Mouse (Mus musculus) spleen, adult 2 months (tissue): ENCODE measurements around the gene Nfia. TPM values are rescaled to one million over a fixed set of nuclear protein-coding genes. Genes with fewer than 3 reads are reported as not detected.

Source experiments
- DNase-seq, 2 experiments: peaks; one replicate each; pipeline versions ENCODE4 v3.0.0 to v3.0.0-alpha.2; 2012 to 2021; ENCODE audit warnings: low spot score in 2 of 2, low read depth in 1 of 2
- H3K27ac ChIP-seq: fragments of 200-500 bp; 2 replicates; pipeline ENCODE4 v1.5.1; 2012; ENCODE audit warnings: low read length, inconsistent platforms; ENCODE audit not compliant: insufficient read depth
- H3K27me3 ChIP-seq: fragments of 200-500 bp; 2 replicates; pipeline ENCODE4 v1.6.1; 2012; ENCODE audit warnings: mild to moderate bottlenecking, moderate library complexity, low read length, inconsistent platforms; ENCODE audit not compliant: control insufficient read depth, insufficient read depth
- H3K36me3 ChIP-seq: fragments of 200-500 bp; 2 replicates; pipeline ENCODE4 v1.6.1; 2012; ENCODE audit warnings: mild to moderate bottlenecking, low read length, inconsistent platforms; ENCODE audit not compliant: control insufficient read depth, insufficient read depth
- H3K4me1 ChIP-seq: fragments of 200-500 bp; 2 replicates; pipeline ENCODE4 v1.6.1; 2011; ENCODE audit warnings: inconsistent platforms; ENCODE audit not compliant: control insufficient read depth, insufficient read depth, insufficient read length
- H3K4me3 ChIP-seq: fragments of 200-500 bp; 2 replicates; pipeline ENCODE4 v1.5.1; 2011; ENCODE audit warnings: mild to moderate bottlenecking, inconsistent platforms; ENCODE audit not compliant: insufficient read depth, insufficient read length; ENCODE audit errors: extremely low read depth
- CTCF ChIP-seq: fragments of 200-500 bp; IDR thresholded peaks from 2 replicates; pipeline ENCODE4 v1.5.1; 2011; ENCODE audit warnings: mild to moderate bottlenecking, inconsistent platforms; ENCODE audit not compliant: insufficient read depth, insufficient read length, insufficient replicate concordance; ENCODE audit errors: extremely low read depth
- POLR2A ChIP-seq: fragments of 200-500 bp; IDR thresholded peaks from 2 replicates; pipeline ENCODE4 v1.6.1; 2011; ENCODE audit warnings: low read depth, low read length, inconsistent platforms
- WGBS: fragments of 180-500 bp; shearing (Covaris S2); methylation state at CpG from one replicate; pipeline ENCODE4 v1.1.7; 2018; 5-methylcytosine and 5-hydroxymethylcytosine counted together
- polyA plus RNA-seq: library from polyadenylated mRNA; depleted of rRNA; stranded (reverse); fragments of >200 nt; gene quantifications from 2 replicates; pipeline ENCODE4 v1.2.3, GENCODE M21; 2012

Nfia gene
- polyA plus RNA-seq, 1 experiment, result 10.3 TPM

- DNase-seq, result no peak
- TF ChIP-seq CTCF, result no peak
- TF ChIP-seq POLR2A, result no peak
- no peaks in the 10 kb centered on the region for H3K4me1 ChIP-seq
- no peak overlapping the region for H3K27ac ChIP-seq
- 85% methylated on average over 8 of the region's 8 CpGs for WGBS
- no peaks in the 10 kb centered on the region for H3K27me3 ChIP-seq
- no peak overlapping the region for H3K4me3 ChIP-seq
- H3K36me3 ChIP-seq, result no peaks in the 10 kb centered on the region
Measured at GRCm38 (mm10) chr4:97786571-97786970, 14.0 kb downstream of the Nfia start.

DNA sequence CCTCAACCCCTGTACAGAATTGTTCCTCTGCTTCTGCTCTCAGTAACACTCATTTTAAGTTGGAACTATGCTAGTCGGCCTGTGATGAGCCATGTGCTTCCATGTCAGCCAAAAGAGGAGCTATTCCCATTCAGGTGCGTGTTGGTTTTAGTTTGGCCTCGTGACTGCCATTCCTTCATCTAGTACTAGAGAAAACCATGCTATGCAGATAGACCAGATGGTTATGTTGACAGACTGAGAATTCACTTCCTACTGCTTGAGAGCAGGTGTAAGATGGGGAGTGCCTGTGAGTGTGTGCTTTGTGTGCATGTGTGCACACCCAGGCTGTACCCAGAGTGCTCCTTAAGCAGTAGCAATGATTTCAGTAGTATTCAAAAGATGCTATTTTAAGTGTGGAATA lies 15.0 kb downstream of the Nfia start:
- TF ChIP-seq POLR2A (no peak), CTCF (no peak)
- DNase-seq, result no peak
- H3K4me3 ChIP-seq, result no peak overlapping the region
- no peaks in the 10 kb centered on the region for H3K27me3 ChIP-seq
- H3K27ac ChIP-seq, result no peak overlapping the region
- no peaks in the 10 kb centered on the region for H3K36me3 ChIP-seq
- WGBS, result 95% methylated on average over 3 of the region's 3 CpGs
- H3K4me1 ChIP-seq, result no peaks in the 10 kb centered on the region

- Histone ChIP-seq H3K27ac (no peak overlapping the region), H3K4me3 (no peak overlapping the region), H3K4me1 (no peaks in the 10 kb centered on the region), H3K36me3 (no peaks in the 10 kb centered on the region), H3K27me3 (no peaks in the 10 kb centered on the region)
- 78% methylated on average over 4 of the region's 4 CpGs for WGBS
- TF ChIP-seq CTCF (no peak), POLR2A (no peak)
- no peak for DNase-seq
Measured at GRCm38 (mm10) chr4:97788537-97788936, 16.0 kb downstream of the Nfia start.

- Histone ChIP-seq H3K36me3 (no peaks in the 10 kb centered on the region), H3K27me3 (no peaks in the 10 kb centered on the region), H3K27ac (no peak overlapping the region), H3K4me3 (no peak overlapping the region), H3K4me1 (no peaks in the 10 kb centered on the region)
- WGBS, result 94% methylated on average over 10 of the region's 10 CpGs
- TF ChIP-seq POLR2A, result no peak
- no peak for TF ChIP-seq CTCF
- no peak for DNase-seq
Measured at GRCm38 (mm10) chr4:97793931-97794330, 21.4 kb downstream of the Nfia start.

GRCm38 (mm10) chr4:97794865-97795264 lies 22.3 kb downstream of the Nfia start:
- no peak for DNase-seq
- Histone ChIP-seq H3K27me3 (no peaks in the 10 kb centered on the region), H3K4me3 (no peak overlapping the region), H3K27ac (no peak overlapping the region), H3K36me3 (no peaks in the 10 kb centered on the region), H3K4me1 (no peaks in the 10 kb centered on the region)
- TF ChIP-seq POLR2A (no peak), CTCF (no peak)
- 89% methylated on average over 4 of the region's 4 CpGs for WGBS

GRCm38 (mm10) chr4:97795957-97796356 lies 23.4 kb downstream of the Nfia start:
- H3K4me1 ChIP-seq, result no peaks in the 10 kb centered on the region
- no peak overlapping the region for H3K4me3 ChIP-seq
- DNase-seq, result no peak
- no peaks in the 10 kb centered on the region for H3K36me3 ChIP-seq
- H3K27ac ChIP-seq, result no peak overlapping the region
- WGBS, result 91% methylated on average over 5 of the region's 5 CpGs
- H3K27me3 ChIP-seq, result no peaks in the 10 kb centered on the region
- no peak for TF ChIP-seq POLR2A
- TF ChIP-seq CTCF, result no peak

DNA sequence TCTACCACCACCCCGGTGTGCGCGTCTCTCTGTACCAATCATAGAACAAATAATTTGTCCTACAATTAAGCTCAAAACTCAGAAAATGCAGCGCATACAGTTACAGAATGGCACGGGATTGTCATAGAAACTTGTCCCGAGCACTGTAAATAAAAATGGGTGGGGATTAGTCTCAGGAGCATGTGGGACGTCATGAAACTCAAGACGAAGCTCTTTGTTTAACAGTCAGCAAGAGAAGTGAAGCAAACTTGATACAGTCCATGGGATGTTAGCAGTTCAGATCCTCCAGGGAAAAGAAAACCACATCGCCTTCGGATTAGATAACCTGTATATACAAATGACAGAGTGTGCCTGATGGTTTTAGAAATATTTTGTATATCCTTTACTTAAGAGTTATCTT lies 24.0 kb downstream of the Nfia start:
- TF ChIP-seq CTCF, result no peak
- TF ChIP-seq POLR2A, result no peak
- H3K4me1 ChIP-seq, result no peaks in the 10 kb centered on the region
- no peaks in the 10 kb centered on the region for H3K36me3 ChIP-seq
- 93% methylated on average over 10 of the region's 10 CpGs for WGBS
- no peak overlapping the region for H3K27ac ChIP-seq
- no peaks in the 10 kb centered on the region for H3K27me3 ChIP-seq
- no peak for DNase-seq
- H3K4me3 ChIP-seq, result no peak overlapping the region
